Mouse (Mus musculus): ENCODE results near the gene Robo2. TPM values are rescaled to one million over a fixed set of nuclear protein-coding genes. Genes with fewer than 3 reads are reported as not detected.
A peak's percentile ranks its signal among the peaks of the same experiment; 100 is the strongest.

The Robo2 gene
- polyA plus RNA-seq, 1 experiment from 2014 or later = 31.1 TPM

DNA sequence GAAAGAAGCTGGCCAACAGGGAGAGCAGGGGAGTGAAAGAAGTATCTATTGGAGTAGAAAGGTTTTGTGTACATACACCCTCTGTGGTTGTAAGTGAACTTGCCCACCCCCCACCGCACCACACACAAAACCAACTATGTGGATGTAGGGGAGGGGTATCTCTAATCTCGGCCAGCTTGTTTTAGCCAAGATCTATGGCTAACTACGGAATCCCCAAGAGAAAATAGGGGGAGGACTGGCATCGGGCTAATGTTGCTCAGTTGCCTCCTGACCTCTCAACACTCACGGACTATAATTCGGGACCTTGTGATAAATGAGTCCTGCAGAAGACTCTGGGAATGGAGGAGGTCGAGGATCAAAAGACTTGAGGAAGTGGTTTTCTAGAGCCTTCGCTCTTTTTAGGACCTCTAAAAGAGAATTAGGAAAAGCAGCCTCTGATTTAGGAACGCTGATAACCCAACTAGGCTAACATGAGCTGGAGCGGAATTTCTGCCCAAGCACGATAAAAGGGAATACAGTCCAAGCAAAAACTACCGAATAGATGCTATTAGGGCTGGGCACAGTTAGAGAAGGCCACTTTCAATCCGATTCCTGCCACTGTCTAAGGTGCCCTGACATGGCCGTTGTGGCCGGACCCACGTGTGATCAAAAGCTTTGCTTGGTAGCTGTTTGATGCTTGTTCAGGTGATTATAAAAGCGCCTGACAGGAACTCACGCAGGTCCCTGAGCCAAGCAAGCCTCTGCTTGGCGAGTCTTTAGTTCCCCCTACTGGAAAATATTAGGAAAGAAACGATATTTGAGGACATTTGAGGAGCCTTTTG lies 1.1 kb upstream of the Robo2 start:
- no peaks in the 10 kb centered on the region for H3K27me3 ChIP-seq (ENCODE audit: control insufficient read depth, insufficient read depth, low read length)
- H3K4me2 ChIP-seq (ENCODE audit: low read depth, low read length) = peak overlapping the region; percentile 93
- ATAC-seq (replicated peaks; ENCODE audit: insufficient number of reproducible peaks, low FRiP score, low TSS enrichment, low read depth) (0 out of 2 replicates have a peak, but pooled peaks have one; percentile 8), DNase-seq (ENCODE audit: low spot score) (peak; percentile 82)
- no peaks in the 10 kb centered on the region for H3K4me1 ChIP-seq (ENCODE audit: control insufficient read depth, insufficient read depth, low read length)
- peak overlapping the region; percentile 7 for H3K9ac ChIP-seq (replicated peaks; ENCODE audit: low read length)
- H3K4me3 ChIP-seq (ENCODE audit: low read depth, low read length) = peak overlapping the region; percentile 61
- no peaks in the 10 kb centered on the region for H3K36me3 ChIP-seq (replicated peaks; ENCODE audit: control insufficient read depth, insufficient read depth, low read depth, low read length)
- H3K27ac ChIP-seq (replicated peaks; ENCODE audit: low read depth, low read length) = no peak overlapping the region
- WGBS = under 1% methylated on average over 20 of the region's 20 CpGs
- no peaks in the 10 kb centered on the region for H3K9me3 ChIP-seq (replicated peaks; ENCODE audit: control insufficient read depth, low read length)

DNA sequence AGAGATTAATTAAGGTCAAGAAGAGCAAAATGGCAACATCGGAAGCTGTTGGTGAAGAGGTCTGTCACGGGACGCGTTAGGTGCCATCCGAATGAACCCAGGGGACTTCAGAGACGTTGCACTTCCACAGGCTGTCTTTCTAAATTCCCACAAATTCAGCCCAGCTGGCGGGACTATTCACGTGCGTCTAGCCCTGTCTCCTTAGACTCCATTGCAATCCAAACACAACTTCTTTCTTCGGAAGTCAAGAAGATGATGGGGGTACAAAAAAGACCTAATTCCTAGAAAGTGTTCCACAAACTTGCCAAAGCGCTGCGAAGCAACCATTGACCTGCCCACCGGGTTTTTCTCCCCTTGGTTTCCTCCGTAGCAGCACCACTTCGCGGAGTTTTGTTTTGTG lies 604 bp downstream of the Robo2 start:
- peak overlapping the region; percentile 93 for H3K4me2 ChIP-seq (ENCODE audit: low read depth, low read length)
- DNase-seq (ENCODE audit: low spot score) (peak; percentile 69), ATAC-seq (replicated peaks; ENCODE audit: insufficient number of reproducible peaks, low FRiP score, low TSS enrichment, low read depth) (no peak)
- no peaks in the 10 kb centered on the region for H3K27me3 ChIP-seq (ENCODE audit: control insufficient read depth, insufficient read depth, low read length)
- WGBS = under 1% methylated on average over 16 of the region's 16 CpGs
- H3K9me3 ChIP-seq (replicated peaks; ENCODE audit: control insufficient read depth, low read length) = no peaks in the 10 kb centered on the region
- H3K4me3 ChIP-seq (ENCODE audit: low read depth, low read length) = peak overlapping the region; percentile 61
- peak overlapping the region; percentile 66 for H3K9ac ChIP-seq (replicated peaks; ENCODE audit: low read length)
- no peaks in the 10 kb centered on the region for H3K4me1 ChIP-seq (ENCODE audit: control insufficient read depth, insufficient read depth, low read length)
- no peaks in the 10 kb centered on the region for H3K36me3 ChIP-seq (replicated peaks; ENCODE audit: control insufficient read depth, insufficient read depth, low read depth, low read length)
- peak overlapping the region; percentile 81 for H3K27ac ChIP-seq (replicated peaks; ENCODE audit: low read depth, low read length)

DNA sequence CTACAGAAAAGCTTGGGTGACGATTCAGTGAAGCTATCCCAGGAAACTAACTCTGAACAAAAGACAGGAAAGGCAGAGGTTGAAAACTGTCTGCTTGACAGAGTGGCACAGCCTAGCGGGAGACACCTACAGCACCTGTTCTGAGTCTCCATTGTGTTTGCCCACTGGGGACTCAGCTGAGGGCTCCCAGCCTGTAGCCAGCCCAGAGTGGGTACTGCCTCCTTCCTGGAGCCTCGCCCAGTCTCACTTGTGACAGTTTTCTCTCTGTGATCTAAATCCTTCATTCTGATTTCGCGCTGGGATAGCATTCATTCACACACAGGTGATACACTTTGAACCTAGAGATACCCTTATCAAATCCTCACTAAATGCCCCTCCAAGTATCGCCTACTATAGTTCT lies 1.5 kb downstream of the Robo2 start:
- Histone ChIP-seq H3K4me1 (ENCODE audit: control insufficient read depth, insufficient read depth, low read length) (no peaks in the 10 kb centered on the region), H3K36me3 (replicated peaks; ENCODE audit: control insufficient read depth, insufficient read depth, low read depth, low read length) (no peaks in the 10 kb centered on the region), H3K9me3 (replicated peaks; ENCODE audit: control insufficient read depth, low read length) (no peaks in the 10 kb centered on the region), H3K4me3 (ENCODE audit: low read depth, low read length) (peak overlapping the region; percentile 61), H3K4me2 (ENCODE audit: low read depth, low read length) (peak overlapping the region; percentile 93), H3K27me3 (ENCODE audit: control insufficient read depth, insufficient read depth, low read length) (no peaks in the 10 kb centered on the region), H3K9ac (replicated peaks; ENCODE audit: low read length) (peak overlapping the region; percentile 43), H3K27ac (replicated peaks; ENCODE audit: low read depth, low read length) (no peak overlapping the region)
- WGBS = 33% methylated on average over 6 of the region's 6 CpGs
- ATAC-seq (replicated peaks; ENCODE audit: insufficient number of reproducible peaks, low FRiP score, low TSS enrichment, low read depth) (no peak), DNase-seq (ENCODE audit: low spot score) (no peak)

DNA sequence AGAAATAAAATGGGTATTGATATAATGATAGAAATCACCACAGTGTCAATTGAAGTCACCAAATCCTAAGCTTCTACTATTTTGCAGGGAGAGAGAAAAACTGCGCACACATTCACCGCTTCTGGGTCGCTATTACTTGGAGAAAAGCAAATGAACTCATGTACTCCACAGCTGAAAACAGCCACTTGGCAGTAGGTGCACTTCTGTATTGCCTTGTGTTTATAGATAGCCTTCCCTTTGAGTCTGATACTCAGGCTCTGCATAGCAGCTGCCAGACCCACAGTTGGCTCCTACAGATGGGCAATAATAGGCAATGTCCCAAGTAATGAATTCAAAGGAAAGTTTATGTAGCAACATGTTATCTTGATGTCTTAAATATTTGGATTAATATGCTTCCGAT lies 2.1 kb downstream of the Robo2 start:
- WGBS = 85% methylated on average over 4 of the region's 4 CpGs
- peak overlapping the region; percentile 26; the same call in 1 of the 2 replicates for H3K4me2 ChIP-seq (ENCODE audit: low read depth, low read length)
- no peak overlapping the region for H3K27ac ChIP-seq (replicated peaks; ENCODE audit: low read depth, low read length)
- peak overlapping the region; percentile 61 for H3K4me3 ChIP-seq (ENCODE audit: low read depth, low read length)
- DNase-seq (ENCODE audit: low spot score) (no peak), ATAC-seq (replicated peaks; ENCODE audit: insufficient number of reproducible peaks, low FRiP score, low TSS enrichment, low read depth) (no peak)
- H3K27me3 ChIP-seq (ENCODE audit: control insufficient read depth, insufficient read depth, low read length) = no peaks in the 10 kb centered on the region
- H3K4me1 ChIP-seq (ENCODE audit: control insufficient read depth, insufficient read depth, low read length) = no peaks in the 10 kb centered on the region
- H3K36me3 ChIP-seq (replicated peaks; ENCODE audit: control insufficient read depth, insufficient read depth, low read depth, low read length) = no peaks in the 10 kb centered on the region
- no peaks in the 10 kb centered on the region for H3K9me3 ChIP-seq (replicated peaks; ENCODE audit: control insufficient read depth, low read length)
- H3K9ac ChIP-seq (replicated peaks; ENCODE audit: low read length) = no peak overlapping the region

DNA sequence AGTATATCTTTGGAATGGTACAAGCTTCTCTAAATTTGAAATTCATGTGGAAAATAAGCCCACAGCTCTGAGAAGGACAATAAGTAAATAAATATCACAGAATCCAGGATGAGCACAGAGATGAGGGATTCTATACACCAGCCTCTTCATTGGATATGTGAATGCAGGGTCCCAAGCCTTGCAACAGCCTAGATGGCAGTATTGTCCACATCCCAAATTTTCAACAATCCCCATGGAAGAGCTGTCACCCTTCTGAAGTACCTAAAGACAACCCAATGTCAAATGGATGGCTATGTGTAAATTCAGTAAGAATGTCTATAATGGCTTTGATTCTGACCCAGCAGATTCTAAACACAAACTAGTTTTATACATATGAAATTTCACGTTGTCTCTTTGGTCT lies 3.1 kb downstream of the Robo2 start:
- Histone ChIP-seq H3K9ac (replicated peaks; ENCODE audit: low read length) (no peak overlapping the region), H3K36me3 (replicated peaks; ENCODE audit: control insufficient read depth, insufficient read depth, low read depth, low read length) (no peaks in the 10 kb centered on the region), H3K4me3 (ENCODE audit: low read depth, low read length) (no peak overlapping the region; the same call in 1 of the 2 replicates), H3K9me3 (replicated peaks; ENCODE audit: control insufficient read depth, low read length) (no peaks in the 10 kb centered on the region), H3K4me1 (ENCODE audit: control insufficient read depth, insufficient read depth, low read length) (no peaks in the 10 kb centered on the region), H3K27ac (replicated peaks; ENCODE audit: low read depth, low read length) (no peak overlapping the region), H3K27me3 (ENCODE audit: control insufficient read depth, insufficient read depth, low read length) (no peaks in the 10 kb centered on the region), H3K4me2 (ENCODE audit: low read depth, low read length) (no peak overlapping the region)
- 66% methylated on average over 1 of the region's 1 CpGs for WGBS
- no peak for ATAC-seq (replicated peaks; ENCODE audit: insufficient number of reproducible peaks, low FRiP score, low TSS enrichment, low read depth)
- DNase-seq (ENCODE audit: low spot score) = no peak

DNA sequence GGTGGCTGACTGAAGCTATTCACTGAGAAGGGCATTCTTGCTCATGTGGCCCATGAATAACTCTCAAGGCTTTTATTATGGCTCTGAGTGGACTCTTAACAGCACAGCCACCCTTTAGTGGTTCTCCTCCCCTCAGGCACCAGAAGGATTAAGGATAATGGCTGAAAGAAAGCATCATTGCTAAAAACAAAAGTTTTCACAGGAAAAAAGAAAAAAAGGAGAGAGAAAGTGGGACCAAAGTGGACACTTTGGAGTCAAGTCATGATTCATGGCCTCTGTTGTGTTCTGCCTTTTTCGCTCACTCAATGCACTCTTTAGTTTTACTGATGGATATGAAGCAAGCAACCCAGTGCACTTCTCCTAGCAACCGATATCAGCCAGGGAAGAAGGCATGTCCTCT lies 14.3 kb downstream of the Robo2 start:
- ATAC-seq (replicated peaks; ENCODE audit: insufficient number of reproducible peaks, low FRiP score, low TSS enrichment, low read depth) = no peak
- no peak overlapping the region for H3K4me2 ChIP-seq (ENCODE audit: low read depth, low read length)
- no peak overlapping the region for H3K27ac ChIP-seq (replicated peaks; ENCODE audit: low read depth, low read length)

DNA sequence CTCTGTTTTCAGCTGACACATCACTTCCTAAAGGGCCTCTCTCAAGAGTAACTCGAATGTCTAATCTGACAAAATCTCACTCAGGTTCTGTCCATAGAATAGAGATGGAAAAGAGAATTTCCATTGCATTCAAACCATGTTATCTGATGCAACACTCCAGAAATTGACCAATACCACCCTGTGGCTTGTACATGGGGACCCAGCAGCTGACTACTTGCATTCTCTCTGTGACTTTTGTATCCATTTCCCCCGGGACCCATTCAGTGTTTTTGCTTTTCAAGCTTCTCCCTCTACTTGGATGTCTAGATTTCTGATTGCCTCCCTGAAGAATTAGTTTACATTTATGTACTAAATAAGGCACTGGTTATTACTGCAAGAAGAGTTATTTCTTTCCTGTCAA lies 15.9 kb downstream of the Robo2 start:
- Histone ChIP-seq H3K36me3 (replicated peaks; ENCODE audit: control insufficient read depth, insufficient read depth, low read depth, low read length) (no peaks in the 10 kb centered on the region), H3K4me2 (ENCODE audit: low read depth, low read length) (no peak overlapping the region), H3K4me1 (ENCODE audit: control insufficient read depth, insufficient read depth, low read length) (no peaks in the 10 kb centered on the region), H3K27ac (replicated peaks; ENCODE audit: low read depth, low read length) (no peak overlapping the region), H3K4me3 (ENCODE audit: low read depth, low read length) (no peak overlapping the region), H3K9me3 (replicated peaks; ENCODE audit: control insufficient read depth, low read length) (no peaks in the 10 kb centered on the region), H3K9ac (replicated peaks; ENCODE audit: low read length) (no peak overlapping the region), H3K27me3 (ENCODE audit: control insufficient read depth, insufficient read depth, low read length) (no peaks in the 10 kb centered on the region)
- 87% methylated on average over 2 of the region's 2 CpGs for whole genome bisulfite sequencing
- ATAC-seq (replicated peaks; ENCODE audit: insufficient number of reproducible peaks, low FRiP score, low TSS enrichment, low read depth) = no peak
- no peak for DNase-seq (ENCODE audit: low spot score)

More for the DNA sequence above, 14.3 kb downstream of the Robo2 start:
- no peak overlapping the region for H3K4me3 ChIP-seq (ENCODE audit: low read depth, low read length)
- H3K4me1 ChIP-seq (ENCODE audit: control insufficient read depth, insufficient read depth, low read length) = no peaks in the 10 kb centered on the region
- H3K36me3 ChIP-seq (replicated peaks; ENCODE audit: control insufficient read depth, insufficient read depth, low read depth, low read length) = no peaks in the 10 kb centered on the region
- DNase-seq (ENCODE audit: low spot score) = no peak
- H3K9ac ChIP-seq (replicated peaks; ENCODE audit: low read length) = no peak overlapping the region
- WGBS = 76% methylated on average over 2 of the region's 2 CpGs
- H3K9me3 ChIP-seq (replicated peaks; ENCODE audit: control insufficient read depth, low read length) = no peaks in the 10 kb centered on the region
- no peaks in the 10 kb centered on the region for H3K27me3 ChIP-seq (ENCODE audit: control insufficient read depth, insufficient read depth, low read length)

DNA sequence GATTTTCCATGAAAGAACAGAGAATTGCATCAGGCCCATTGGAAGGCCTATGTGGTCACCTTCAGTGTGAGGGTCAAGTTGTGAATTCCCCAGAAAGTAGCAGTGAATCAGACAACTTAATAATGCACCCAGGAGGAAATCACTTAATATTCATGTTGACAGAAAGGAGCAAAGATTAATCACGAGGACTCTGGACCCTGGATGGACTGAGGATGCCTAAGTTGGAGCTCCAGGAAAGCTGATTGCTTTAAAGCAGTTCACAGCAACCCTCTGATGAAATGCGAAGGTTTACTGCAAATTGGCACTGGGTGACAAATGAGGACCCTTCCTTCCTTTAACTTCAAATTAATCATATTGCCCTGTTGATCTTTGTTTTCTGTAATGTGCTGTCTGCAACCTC lies 32.2 kb downstream of the Robo2 start:
- Histone ChIP-seq H3K4me3 (ENCODE audit: low read depth, low read length) (no peak overlapping the region), H3K36me3 (replicated peaks; ENCODE audit: control insufficient read depth, insufficient read depth, low read depth, low read length) (no peaks in the 10 kb centered on the region), H3K4me2 (ENCODE audit: low read depth, low read length) (no peak overlapping the region), H3K9ac (replicated peaks; ENCODE audit: low read length) (no peak overlapping the region), H3K27ac (replicated peaks; ENCODE audit: low read depth, low read length) (no peak overlapping the region), H3K4me1 (ENCODE audit: control insufficient read depth, insufficient read depth, low read length) (no peaks in the 10 kb centered on the region), H3K9me3 (replicated peaks; ENCODE audit: control insufficient read depth, low read length) (no peaks in the 10 kb centered on the region), H3K27me3 (ENCODE audit: control insufficient read depth, insufficient read depth, low read length) (no peaks in the 10 kb centered on the region)
- ATAC-seq (replicated peaks; ENCODE audit: insufficient number of reproducible peaks, low FRiP score, low TSS enrichment, low read depth) (no peak), DNase-seq (ENCODE audit: low spot score) (no peak)
- 57% methylated on average over 2 of the region's 2 CpGs for WGBS
